Mouse (Mus musculus): ENCODE data around the gene Pced1a. TPM values are rescaled to one million over a fixed set of nuclear protein-coding genes. Genes with fewer than 3 reads are reported as not detected.

Gene Pced1a
- 12.2 and 12.3 TPM in 2 replicates for polyA plus RNA-seq (2014; fragmentation: Nextera tagmentation; extraction: Ambion mirVana)

GRCm38 (mm10) chr2:130424126-130424853, at the start of gene Pced1a, which contains the start of gene Vps16:
Gene Pced1a, minus strand, starts transcription at chr2:130424701.
Gene Vps16, plus strand, starts transcription at chr2:130424339.
- H3K4me3 ChIP-seq (ENCODE audit: low read depth, low read length), result peak within 1 kb of the TSS; percentile 57
- H3K36me3 ChIP-seq (ENCODE audit: control insufficient read depth, insufficient read depth, low read length), result peaks cover 25% of the 10 kb centered on the region
- ATAC-seq (ENCODE audit: low read depth), result peak; percentile 97
- H3K9me3 ChIP-seq (ENCODE audit: control insufficient read depth, low read length), result no peaks in the 10 kb centered on the region
- peaks cover 18% of the 10 kb centered on the region for H3K4me1 ChIP-seq (ENCODE audit: control insufficient read depth, insufficient read depth, low read length)
- peak within 1 kb of the TSS; percentile 93 for H3K27ac ChIP-seq (replicated peaks; ENCODE audit: low read depth, low read length)
- peak within 1 kb of the TSS; percentile 86 for H3K9ac ChIP-seq (ENCODE audit: low read depth, low read length)
- peak; percentile 96 for DNase-seq (ENCODE audit: low spot score)
- no peaks in the 10 kb centered on the region for H3K27me3 ChIP-seq (replicated peaks; ENCODE audit: control insufficient read depth, insufficient read depth, low read length)
- peak within 1 kb of the TSS; percentile 94 for H3K4me2 ChIP-seq (ENCODE audit: low read depth, low read length)
- WGBS, result 0% methylated on average over 45 of the region's 58 CpGs

DNA sequence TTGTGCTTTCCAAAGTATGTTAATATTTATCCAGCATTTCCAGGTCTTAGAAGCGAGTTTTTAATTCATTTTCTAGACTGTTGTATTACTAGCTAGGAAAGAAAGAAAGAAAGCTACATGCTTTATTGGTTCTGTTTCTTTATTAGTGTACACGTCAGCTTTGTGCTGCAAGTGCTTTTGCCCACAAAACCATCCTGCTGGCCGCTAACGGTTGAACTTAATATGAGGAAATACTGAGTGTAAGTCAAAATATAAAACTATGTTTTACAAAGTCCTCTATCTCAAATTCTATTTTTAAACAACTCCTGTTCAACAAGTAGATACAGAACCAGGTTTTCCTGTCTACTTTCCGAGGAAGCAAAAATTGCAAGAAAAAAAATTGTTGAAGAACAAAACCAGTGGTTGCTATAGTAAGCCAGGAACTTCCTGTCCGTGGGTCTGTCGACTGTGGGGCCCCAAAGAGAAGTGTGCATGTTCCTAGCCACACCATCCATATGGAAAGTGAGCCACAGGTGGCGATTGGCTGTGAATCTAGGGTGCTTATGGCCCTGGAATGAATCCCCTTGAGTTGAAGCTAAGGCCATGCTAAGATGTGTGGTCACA, 48.5 kb upstream of the Pced1a start:
- no peak overlapping the region for H3K9ac ChIP-seq (ENCODE audit: low read depth, low read length)
- H3K27me3 ChIP-seq (replicated peaks; ENCODE audit: control insufficient read depth, insufficient read depth, low read length), result no peaks in the 10 kb centered on the region
- H3K4me2 ChIP-seq (ENCODE audit: low read depth, low read length), result no peak overlapping the region
- H3K4me1 ChIP-seq (ENCODE audit: control insufficient read depth, insufficient read depth, low read length), result no peaks in the 10 kb centered on the region
- DNase-seq (ENCODE audit: low spot score) (no peak), ATAC-seq (ENCODE audit: low read depth) (no peak)
- no peak overlapping the region for H3K27ac ChIP-seq (replicated peaks; ENCODE audit: low read depth, low read length)
- no peak overlapping the region for H3K4me3 ChIP-seq (ENCODE audit: low read depth, low read length)
- WGBS, result 77% methylated on average over 8 of the region's 8 CpGs
- no peaks in the 10 kb centered on the region for H3K9me3 ChIP-seq (ENCODE audit: control insufficient read depth, low read length)
- peaks cover 7% of the 10 kb centered on the region; the same call in 1 of the 2 replicates for H3K36me3 ChIP-seq (ENCODE audit: control insufficient read depth, insufficient read depth, low read length)

- DNase-seq (ENCODE audit: low spot score), result no peak
- H3K9me3 ChIP-seq (ENCODE audit: control insufficient read depth, low read length), result no peaks in the 10 kb centered on the region
- WGBS, result 85% methylated on average over 2 of the region's 2 CpGs
- no peak overlapping the region for H3K9ac ChIP-seq (ENCODE audit: low read depth, low read length)
- no peaks in the 10 kb centered on the region for H3K4me1 ChIP-seq (ENCODE audit: control insufficient read depth, insufficient read depth, low read length)
- no peak overlapping the region for H3K4me2 ChIP-seq (ENCODE audit: low read depth, low read length)
- no peak for ATAC-seq (ENCODE audit: low read depth)
- H3K4me3 ChIP-seq (ENCODE audit: low read depth, low read length), result no peak overlapping the region
- no peak overlapping the region for H3K27ac ChIP-seq (replicated peaks; ENCODE audit: low read depth, low read length)
- no peaks in the 10 kb centered on the region for H3K36me3 ChIP-seq (ENCODE audit: control insufficient read depth, insufficient read depth, low read length)
- no peaks in the 10 kb centered on the region for H3K27me3 ChIP-seq (replicated peaks; ENCODE audit: control insufficient read depth, insufficient read depth, low read length)
Measured at GRCm38 (mm10) chr2:130469935-130470334, 45.4 kb upstream of the Pced1a start.

DNA sequence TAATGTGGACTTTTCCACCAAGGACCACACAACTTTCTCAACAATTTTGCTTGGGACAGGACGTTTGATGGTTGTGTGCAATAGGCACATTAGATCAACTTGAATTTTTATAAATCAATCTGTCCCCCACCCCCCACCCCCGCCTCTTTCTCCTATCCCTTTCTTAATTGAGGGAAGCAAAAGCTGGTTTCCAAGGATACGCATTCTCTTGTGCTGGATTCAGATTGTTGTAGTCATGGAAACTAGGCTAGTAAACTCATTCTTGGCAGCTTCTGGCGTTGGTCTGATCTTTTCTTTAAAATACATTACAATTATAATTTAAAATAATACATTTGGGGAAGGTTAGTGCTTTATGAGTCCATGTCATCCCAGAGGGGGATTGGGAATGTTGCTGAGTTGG, 44.9 kb upstream of the Pced1a start:
- Histone ChIP-seq H3K4me3 (ENCODE audit: low read depth, low read length) (no peak overlapping the region), H3K36me3 (ENCODE audit: control insufficient read depth, insufficient read depth, low read length) (no peaks in the 10 kb centered on the region), H3K9ac (ENCODE audit: low read depth, low read length) (no peak overlapping the region), H3K4me1 (ENCODE audit: control insufficient read depth, insufficient read depth, low read length) (no peaks in the 10 kb centered on the region), H3K27ac (replicated peaks; ENCODE audit: low read depth, low read length) (no peak overlapping the region), H3K9me3 (ENCODE audit: control insufficient read depth, low read length) (no peaks in the 10 kb centered on the region), H3K4me2 (ENCODE audit: low read depth, low read length) (no peak overlapping the region), H3K27me3 (replicated peaks; ENCODE audit: control insufficient read depth, insufficient read depth, low read length) (no peaks in the 10 kb centered on the region)
- WGBS, result 70% methylated on average over 4 of the region's 4 CpGs
- DNase-seq (ENCODE audit: low spot score) (peak; percentile 54), ATAC-seq (ENCODE audit: low read depth) (no peak)

GRCm38 (mm10) chr2:130466438-130466837, 41.9 kb upstream of the Pced1a start:
- Histone ChIP-seq H3K9ac (ENCODE audit: low read depth, low read length) (no peak overlapping the region), H3K4me1 (ENCODE audit: control insufficient read depth, insufficient read depth, low read length) (no peaks in the 10 kb centered on the region), H3K4me2 (ENCODE audit: low read depth, low read length) (no peak overlapping the region), H3K9me3 (ENCODE audit: control insufficient read depth, low read length) (no peaks in the 10 kb centered on the region), H3K4me3 (ENCODE audit: low read depth, low read length) (no peak overlapping the region), H3K27me3 (replicated peaks; ENCODE audit: control insufficient read depth, insufficient read depth, low read length) (no peaks in the 10 kb centered on the region), H3K27ac (replicated peaks; ENCODE audit: low read depth, low read length) (no peak overlapping the region), H3K36me3 (ENCODE audit: control insufficient read depth, insufficient read depth, low read length) (no peaks in the 10 kb centered on the region)
- DNase-seq (ENCODE audit: low spot score) (no peak), ATAC-seq (ENCODE audit: low read depth) (no peak)
- 81% methylated on average over 1 of the region's 1 CpGs for WGBS

GRCm38 (mm10) chr2:130461287-130462071, 37.0 kb upstream of the Pced1a start:
- no peaks in the 10 kb centered on the region for H3K27me3 ChIP-seq (replicated peaks; ENCODE audit: control insufficient read depth, insufficient read depth, low read length)
- no peaks in the 10 kb centered on the region for H3K9me3 ChIP-seq (ENCODE audit: control insufficient read depth, low read length)
- no peaks in the 10 kb centered on the region for H3K4me1 ChIP-seq (ENCODE audit: control insufficient read depth, insufficient read depth, low read length)
- no peaks in the 10 kb centered on the region for H3K36me3 ChIP-seq (ENCODE audit: control insufficient read depth, insufficient read depth, low read length)
- H3K9ac ChIP-seq (ENCODE audit: low read depth, low read length), result no peak overlapping the region
- no peak overlapping the region for H3K27ac ChIP-seq (replicated peaks; ENCODE audit: low read depth, low read length)
- 63% methylated on average over 15 of the region's 15 CpGs for WGBS
- ATAC-seq (ENCODE audit: low read depth), result peak; percentile 26; the same call in 1 of the 2 replicates
- H3K4me3 ChIP-seq (ENCODE audit: low read depth, low read length), result no peak overlapping the region
- peak; percentile 51 for DNase-seq (ENCODE audit: low spot score)
- no peak overlapping the region for H3K4me2 ChIP-seq (ENCODE audit: low read depth, low read length)

- Histone ChIP-seq H3K9ac (ENCODE audit: low read depth, low read length) (no peak overlapping the region), H3K4me1 (ENCODE audit: control insufficient read depth, insufficient read depth, low read length) (no peaks in the 10 kb centered on the region), H3K9me3 (ENCODE audit: control insufficient read depth, low read length) (no peaks in the 10 kb centered on the region), H3K27me3 (replicated peaks; ENCODE audit: control insufficient read depth, insufficient read depth, low read length) (no peaks in the 10 kb centered on the region), H3K27ac (replicated peaks; ENCODE audit: low read depth, low read length) (no peak overlapping the region), H3K36me3 (ENCODE audit: control insufficient read depth, insufficient read depth, low read length) (no peaks in the 10 kb centered on the region), H3K4me2 (ENCODE audit: low read depth, low read length) (no peak overlapping the region), H3K4me3 (ENCODE audit: low read depth, low read length) (no peak overlapping the region)
- 84% methylated on average over 3 of the region's 3 CpGs for WGBS
- ATAC-seq (ENCODE audit: low read depth) (no peak), DNase-seq (ENCODE audit: low spot score) (no peak)
Measured at GRCm38 (mm10) chr2:130459576-130459975, 35.1 kb upstream of the Pced1a start.

GRCm38 (mm10) chr2:130457871-130458270, 33.4 kb upstream of the Pced1a start:
- no peak for ATAC-seq (ENCODE audit: low read depth)

More at GRCm38 (mm10) chr2:130457871-130458270, 33.4 kb upstream of the Pced1a start:
- Histone ChIP-seq H3K4me3 (ENCODE audit: low read depth, low read length) (no peak overlapping the region), H3K36me3 (ENCODE audit: control insufficient read depth, insufficient read depth, low read length) (no peaks in the 10 kb centered on the region), H3K9ac (ENCODE audit: low read depth, low read length) (no peak overlapping the region), H3K27me3 (replicated peaks; ENCODE audit: control insufficient read depth, insufficient read depth, low read length) (no peaks in the 10 kb centered on the region), H3K4me1 (ENCODE audit: control insufficient read depth, insufficient read depth, low read length) (no peaks in the 10 kb centered on the region), H3K27ac (replicated peaks; ENCODE audit: low read depth, low read length) (no peak overlapping the region), H3K4me2 (ENCODE audit: low read depth, low read length) (no peak overlapping the region), H3K9me3 (ENCODE audit: control insufficient read depth, low read length) (no peaks in the 10 kb centered on the region)
- 87% methylated on average over 3 of the region's 3 CpGs for WGBS
- DNase-seq (ENCODE audit: low spot score), result no peak
